Mouse (Mus musculus): ENCODE measurements at regions not wholly inside any gene's neighbourhood (a gene's known extent, or its start where the extent isn't known, plus 50 kb on each side); places are given as distances from the start of the nearest gene placed in this dataset.

DNA sequence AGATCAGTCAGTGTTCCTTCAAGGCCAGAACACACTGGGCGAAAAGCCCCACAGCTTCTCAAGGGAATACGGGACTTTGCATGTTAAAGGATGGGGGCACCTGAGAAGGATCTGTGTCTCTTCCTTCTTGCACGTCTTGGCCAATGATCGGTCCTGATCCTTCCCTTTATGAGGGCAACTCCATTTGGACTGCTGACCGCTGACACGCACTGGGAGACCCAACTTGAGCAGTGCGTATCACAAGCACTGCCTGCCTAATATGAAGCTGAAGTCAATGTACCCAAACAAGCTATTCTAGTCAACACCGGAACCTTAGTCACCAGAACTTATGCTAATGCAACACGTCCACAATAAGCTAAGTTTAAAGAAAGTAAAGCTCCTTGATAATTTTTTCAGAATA lies 543.7 kb upstream of the Map3k7 start:
- no peaks in the 10 kb centered on the region for H3K36me3 ChIP-seq (replicated peaks)
- DNase-seq (ENCODE audit: low spot score) (no peak), ATAC-seq (ENCODE audit: extremely low read depth, insufficient number of reproducible peaks, low FRiP score, poor library complexity, severe bottlenecking) (no peak)
- no peaks in the 10 kb centered on the region for H3K27me3 ChIP-seq (ENCODE audit: insufficient read depth, low read length)
- no peaks in the 10 kb centered on the region for H3K4me1 ChIP-seq (ENCODE audit: insufficient read depth, low read depth, low read length)
- no peak overlapping the region for H3K4me3 ChIP-seq (ENCODE audit: low read depth, low read length)
- TF ChIP-seq POLR2AphosphoS5 (IDR thresholded peaks at IDR 0.05; ENCODE audit: insufficient replicate concordance, low read depth, low read length) (no peak), GATA2 (IDR thresholded peaks at IDR 0.05; ENCODE audit: borderline replicate concordance, low read depth, low read length) (no peak), TAL1 (conservative IDR thresholded peaks at IDR 0.05; ENCODE audit: low read depth, low read length) (no peak)
- H3K9me3 ChIP-seq (replicated peaks) = peaks cover 10% of the 10 kb centered on the region

DNA sequence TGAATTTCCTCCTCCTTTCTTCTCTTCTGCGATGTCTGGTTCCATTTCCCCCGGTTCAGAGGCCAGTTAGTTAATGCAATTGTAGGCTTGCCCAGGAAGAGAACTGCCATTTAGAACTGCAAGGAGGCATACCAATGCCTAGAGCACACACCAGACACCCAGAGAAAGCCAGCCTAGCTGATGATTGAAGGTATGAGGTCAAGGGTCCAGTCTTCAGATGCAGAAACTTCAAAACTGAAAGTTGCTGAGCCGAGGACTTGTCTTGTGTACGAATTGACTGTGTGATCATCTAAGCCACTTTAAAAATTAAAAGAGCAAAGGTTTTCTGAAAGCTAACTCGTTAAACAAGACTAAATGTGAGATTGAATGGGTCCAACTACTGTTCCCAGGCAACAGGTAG lies 542.5 kb upstream of the Map3k7 start:
- TF ChIP-seq GATA2 (IDR thresholded peaks at IDR 0.05; ENCODE audit: borderline replicate concordance, low read depth, low read length) = no peak
- no peak for TF ChIP-seq TAL1 (conservative IDR thresholded peaks at IDR 0.05; ENCODE audit: low read depth, low read length)
- TF ChIP-seq POLR2AphosphoS5 (IDR thresholded peaks at IDR 0.05; ENCODE audit: insufficient replicate concordance, low read depth, low read length) = no peak
- Histone ChIP-seq H3K27me3 (ENCODE audit: insufficient read depth, low read length) (no peaks in the 10 kb centered on the region), H3K9me3 (replicated peaks) (peaks cover 11% of the 10 kb centered on the region), H3K4me1 (ENCODE audit: insufficient read depth, low read depth, low read length) (no peaks in the 10 kb centered on the region), H3K36me3 (replicated peaks) (no peaks in the 10 kb centered on the region), H3K4me3 (ENCODE audit: low read depth, low read length) (no peak overlapping the region)
- ATAC-seq (ENCODE audit: extremely low read depth, insufficient number of reproducible peaks, low FRiP score, poor library complexity, severe bottlenecking) (no peak), DNase-seq (ENCODE audit: low spot score) (no peak)

DNA sequence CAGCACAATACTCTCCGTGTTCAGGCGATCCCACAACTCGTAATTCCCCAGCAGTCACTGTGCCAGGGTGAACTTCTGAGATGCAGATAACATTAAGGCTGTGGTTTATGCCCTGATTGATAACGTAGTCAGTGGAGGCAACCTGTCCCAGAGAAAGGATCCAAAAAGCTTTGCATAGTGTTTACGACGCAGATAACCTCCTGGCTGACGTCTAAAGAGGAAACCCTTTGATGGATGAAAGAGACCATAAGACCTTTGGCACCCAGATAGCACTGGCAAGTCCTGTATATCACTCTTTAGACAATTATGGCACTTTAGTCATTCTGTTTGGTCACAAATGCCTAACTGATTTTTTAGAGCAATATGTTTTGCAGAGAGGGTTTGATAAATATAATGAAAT lies 538.8 kb upstream of the Map3k7 start:
- no peak for DNase-seq (ENCODE audit: low spot score)

DNA sequence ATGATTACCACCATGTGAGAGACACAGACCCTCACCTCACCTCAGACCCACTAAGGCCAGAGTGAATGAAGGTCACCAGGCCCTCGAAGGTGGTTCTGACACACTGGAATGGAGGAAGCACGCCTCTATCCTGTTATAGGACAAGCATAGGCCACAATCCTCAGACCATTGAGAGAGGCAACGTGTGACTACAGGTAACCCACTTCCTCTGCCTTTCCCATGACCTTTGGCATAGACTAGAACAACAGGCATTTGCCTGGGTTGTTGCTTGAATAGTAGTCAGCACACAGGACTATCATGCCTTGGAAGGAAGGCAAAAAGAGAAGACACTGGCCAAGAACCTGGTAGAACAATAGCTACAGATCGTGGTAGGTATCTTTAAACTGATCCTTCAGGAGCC lies 538.2 kb upstream of the Map3k7 start:
- no peaks in the 10 kb centered on the region for H3K27me3 ChIP-seq (ENCODE audit: insufficient read depth, low read length)
- H3K4me3 ChIP-seq (ENCODE audit: low read depth, low read length) = no peak overlapping the region
- ATAC-seq (ENCODE audit: extremely low read depth, insufficient number of reproducible peaks, low FRiP score, poor library complexity, severe bottlenecking) (no peak), DNase-seq (ENCODE audit: low spot score) (no peak)
- TF ChIP-seq GATA2 (IDR thresholded peaks at IDR 0.05; ENCODE audit: borderline replicate concordance, low read depth, low read length) = no peak
- TF ChIP-seq POLR2AphosphoS5 (IDR thresholded peaks at IDR 0.05; ENCODE audit: insufficient replicate concordance, low read depth, low read length) = no peak
- TF ChIP-seq CTCF (IDR thresholded peaks at IDR 0.05; ENCODE audit: low read depth, low read length) = no peak
- TF ChIP-seq TAL1 (conservative IDR thresholded peaks at IDR 0.05; ENCODE audit: low read depth, low read length) = no peak
- no peak for TF ChIP-seq GATA1 (IDR thresholded peaks at IDR 0.05; ENCODE audit: borderline replicate concordance, low read length)
- H3K4me1 ChIP-seq (ENCODE audit: insufficient read depth, low read depth, low read length) = no peaks in the 10 kb centered on the region
- no peaks in the 10 kb centered on the region for H3K36me3 ChIP-seq (replicated peaks)
- peaks cover 7% of the 10 kb centered on the region for H3K9me3 ChIP-seq (replicated peaks)

More for the DNA sequence above, 538.8 kb upstream of the Map3k7 start:
- H3K36me3 ChIP-seq (replicated peaks) = no peaks in the 10 kb centered on the region
- TF ChIP-seq TAL1 (conservative IDR thresholded peaks at IDR 0.05; ENCODE audit: low read depth, low read length) = no peak
- TF ChIP-seq CTCF (IDR thresholded peaks at IDR 0.05; ENCODE audit: low read depth, low read length) = no peak
- TF ChIP-seq POLR2AphosphoS5 (IDR thresholded peaks at IDR 0.05; ENCODE audit: insufficient replicate concordance, low read depth, low read length) = no peak
- TF ChIP-seq GATA2 (IDR thresholded peaks at IDR 0.05; ENCODE audit: borderline replicate concordance, low read depth, low read length) = no peak
- no peak for TF ChIP-seq GATA1 (IDR thresholded peaks at IDR 0.05; ENCODE audit: borderline replicate concordance, low read length)
- H3K9me3 ChIP-seq (replicated peaks) = peaks cover 9% of the 10 kb centered on the region
- no peaks in the 10 kb centered on the region for H3K4me1 ChIP-seq (ENCODE audit: insufficient read depth, low read depth, low read length)
- no peaks in the 10 kb centered on the region for H3K27me3 ChIP-seq (ENCODE audit: insufficient read depth, low read length)
- no peak overlapping the region for H3K4me3 ChIP-seq (ENCODE audit: low read depth, low read length)
- ATAC-seq (ENCODE audit: extremely low read depth, insufficient number of reproducible peaks, low FRiP score, poor library complexity, severe bottlenecking) = no peak

DNA sequence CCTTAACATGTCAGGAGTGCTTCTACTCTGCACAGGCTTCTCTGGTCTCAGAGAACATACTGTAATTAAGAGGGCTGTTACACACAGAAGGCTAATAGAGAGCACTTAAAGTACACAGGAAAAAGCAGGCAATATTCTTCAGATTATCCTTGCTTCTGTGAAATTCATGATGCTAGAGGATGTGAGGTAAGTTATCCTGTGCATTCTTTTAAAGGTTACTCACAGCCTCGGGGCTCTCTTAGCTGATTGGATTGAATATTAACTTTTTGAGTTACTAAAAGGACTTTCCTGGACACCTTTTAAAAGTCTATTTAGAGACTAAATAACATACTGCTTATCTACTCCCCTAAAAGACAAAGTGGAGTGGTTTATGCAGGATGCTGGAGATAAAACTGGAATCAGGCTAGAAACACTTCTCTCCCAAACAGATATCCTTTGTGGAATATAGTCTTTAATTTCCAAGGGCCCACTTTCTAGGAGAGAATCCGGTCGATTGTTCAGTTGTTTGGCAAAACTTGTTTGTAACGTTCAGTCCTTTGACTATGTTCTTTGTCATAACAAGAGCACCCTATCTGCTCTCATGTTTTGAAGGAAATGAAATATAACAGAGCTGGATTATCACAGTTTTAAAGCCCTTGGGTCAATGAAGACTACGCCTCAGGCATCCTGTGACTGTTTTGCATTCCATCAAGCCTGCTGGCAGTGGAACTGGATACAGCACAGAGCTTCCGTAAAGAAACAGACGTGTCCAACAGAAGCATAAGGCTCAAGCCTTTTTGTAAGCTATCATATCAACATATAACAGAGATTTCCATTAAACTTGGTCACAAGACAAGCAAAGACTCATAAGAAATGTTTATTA lies 537.5 kb upstream of the Map3k7 start:
- ATAC-seq (ENCODE audit: extremely low read depth, insufficient number of reproducible peaks, low FRiP score, poor library complexity, severe bottlenecking) (no peak), DNase-seq (ENCODE audit: low spot score) (no peak)
- Histone ChIP-seq H3K4me1 (ENCODE audit: insufficient read depth, low read depth, low read length) (no peaks in the 10 kb centered on the region), H3K27me3 (ENCODE audit: insufficient read depth, low read length) (no peaks in the 10 kb centered on the region), H3K4me3 (ENCODE audit: low read depth, low read length) (no peak overlapping the region), H3K9me3 (replicated peaks) (peaks cover 7% of the 10 kb centered on the region), H3K36me3 (replicated peaks) (no peaks in the 10 kb centered on the region)
- TF ChIP-seq CTCF (IDR thresholded peaks at IDR 0.05; ENCODE audit: low read depth, low read length) (no peak), GATA2 (IDR thresholded peaks at IDR 0.05; ENCODE audit: borderline replicate concordance, low read depth, low read length) (no peak), GATA1 (IDR thresholded peaks at IDR 0.05; ENCODE audit: borderline replicate concordance, low read length) (no peak), TAL1 (conservative IDR thresholded peaks at IDR 0.05; ENCODE audit: low read depth, low read length) (no peak), POLR2AphosphoS5 (IDR thresholded peaks at IDR 0.05; ENCODE audit: insufficient replicate concordance, low read depth, low read length) (no peak)

DNA sequence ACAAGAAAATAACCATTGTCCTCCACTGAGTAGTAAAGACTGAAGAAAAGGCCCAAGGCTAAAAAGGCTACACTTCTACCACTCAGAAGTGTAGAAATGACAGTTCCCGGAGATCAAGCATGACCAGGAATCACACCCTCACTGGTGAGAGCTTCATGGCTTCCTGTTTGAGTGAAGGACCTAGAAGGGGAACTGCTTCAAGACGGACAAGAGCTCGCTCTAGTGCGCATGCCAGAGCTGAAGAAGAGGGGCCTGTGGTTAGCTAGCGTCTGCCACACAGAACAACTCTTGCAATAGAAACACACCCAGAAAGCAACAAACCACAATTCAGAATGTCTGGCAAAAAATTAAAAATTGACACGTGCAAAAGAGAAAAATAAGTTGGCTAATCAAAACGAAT lies 530.0 kb upstream of the Map3k7 start:
- Histone ChIP-seq H3K36me3 (replicated peaks) (no peaks in the 10 kb centered on the region), H3K4me3 (ENCODE audit: low read depth, low read length) (no peak overlapping the region), H3K4me1 (ENCODE audit: insufficient read depth, low read depth, low read length) (no peaks in the 10 kb centered on the region), H3K27me3 (ENCODE audit: insufficient read depth, low read length) (no peaks in the 10 kb centered on the region), H3K9me3 (replicated peaks) (0 out of 2 replicates have a peak, but pooled peaks cover 3% of the 10 kb centered on the region)
- ATAC-seq (ENCODE audit: extremely low read depth, insufficient number of reproducible peaks, low FRiP score, poor library complexity, severe bottlenecking) (no peak), DNase-seq (ENCODE audit: low spot score) (no peak)
- TF ChIP-seq CTCF (IDR thresholded peaks at IDR 0.05; ENCODE audit: low read depth, low read length) (no peak), GATA2 (IDR thresholded peaks at IDR 0.05; ENCODE audit: borderline replicate concordance, low read depth, low read length) (no peak), TAL1 (conservative IDR thresholded peaks at IDR 0.05; ENCODE audit: low read depth, low read length) (no peak), POLR2AphosphoS5 (IDR thresholded peaks at IDR 0.05; ENCODE audit: insufficient replicate concordance, low read depth, low read length) (no peak)
